ENCODE assay signal across 27 mouse cellular contexts in genomic region chrX:96235775-96236174, GRCm38 (mm10). TPM values are rescaled to one million over a fixed set of nuclear protein-coding genes. Genes with fewer than 3 reads are reported as not detected.
DNase-seq lines count a peak whose midpoint lies in the region; ATAC-seq lines count a peak whose summit lies in the region.
"Had no signal": no experiment of that assay in that cellular context is flagged by ENCODE, and none has a peak within 500 bp of the region (broad histone marks: within the 10 kb centered on the region; RNA-seq: fewer than 3 reads in every experiment).

No protein-coding gene starts in this region.

- H3K4me3 ChIP-seq in midbrain, embryonic 11.5 days (ENCODE audit: low read depth, low read length): no peak overlapping the region

- no peak overlapping the region for H3K9ac ChIP-seq in midbrain, embryonic 11.5 days (ENCODE audit: low read length)

- H3K36me3 ChIP-seq in midbrain, embryonic 11.5 days (ENCODE audit: control insufficient read depth, insufficient read depth, low read length): no peaks in the 10 kb centered on the region
- H3K36me3 ChIP-seq: G1E had no signal

- H3K4me2 ChIP-seq in midbrain, embryonic 11.5 days: no peak overlapping the region

- peak; percentile 69 for DNase-seq in 416B (ENCODE audit: low read depth)
- DNase-seq in heart, adult 18-20 months: no peak
- DNase-seq in right cerebral cortex, postnatal 10 days (ENCODE audit: low spot score in 2 of 2): no peak
- DNase-seq in midbrain, embryonic 11.5 days (ENCODE audit: low spot score, missing footprints): no peak
- no peak for DNase-seq in left cerebral cortex, postnatal 10 days (ENCODE audit: extremely low spot score in 1 of 2, low spot score in 2 of 2)
- DNase-seq: adrenal gland, adult 2 months; adrenal gland, adult 8-10 months; adrenal gland, postnatal 10 days; adrenal gland, postnatal 14 days; adrenal gland, postnatal 25 days; adrenal gland, postnatal 36 days; B cell, adult 2 months; cerebellum, adult 11 months; cerebellum, adult 11-12 months; cerebellum, adult 18-20 months had no signal

- H3K9me3 ChIP-seq in midbrain, embryonic 11.5 days (ENCODE audit: control insufficient read depth, low read length): no peaks in the 10 kb centered on the region
- H3K9me3 ChIP-seq: G1E had no signal

- WGBS in midbrain, embryonic 11.5 days: 90% methylated on average over 1 of the region's 1 CpGs

- peak; percentile 59 for ATAC-seq in granulocyte monocyte progenitor cell, adult 5-6 weeks (replicated peaks; ENCODE audit: poor library complexity, severe bottlenecking)
- peak; percentile 51 for ATAC-seq in megakaryocyte, adult 5-6 weeks (ENCODE audit: poor library complexity, severe bottlenecking)
- ATAC-seq in megakaryocyte progenitor cell, adult 5-6 weeks (replicated peaks; ENCODE audit: poor library complexity): peak; percentile 40
- no peak for ATAC-seq in midbrain, embryonic 11.5 days (ENCODE audit: low FRiP score)
- ATAC-seq: activated CD4-positive, CD25-positive, alpha-beta regulatory T cell, adult 4 months; CD4-positive, CD25-positive, alpha-beta regulatory T cell, adult 4 months; Patski had no signal

- intact Hi-C loops in left cerebral cortex, postnatal 10 days (cut with DNase I): no loop called here

- no peaks in the 10 kb centered on the region for H3K4me1 ChIP-seq in midbrain, embryonic 11.5 days (ENCODE audit: control insufficient read depth, insufficient read depth, low read length)

- H3K27ac ChIP-seq in midbrain, embryonic 11.5 days (ENCODE audit: low read depth, low read length): no peak overlapping the region

- no peaks in the 10 kb centered on the region for H3K27me3 ChIP-seq in midbrain, embryonic 11.5 days (ENCODE audit: control insufficient read depth, insufficient read depth, low read length)
- H3K27me3 ChIP-seq: CH12.LX had no signal

RNA-seq across cellular contexts. Expression of gene Vsig4, which starts 57.5 kb away (rescaled TPM):
- not detected in 2 replicates for total RNA-seq in granulocyte monocyte progenitor cell, adult 5-6 weeks (2014; fragmentation: Nextera tagmentation)
- total RNA-seq in granulocyte monocyte progenitor cell, adult 5-6 weeks (2017): not detected in 2 replicates
- total RNA-seq in megakaryocyte, adult 5-6 weeks (2015): 0.25 TPM in 1 of 2 replicates, not detected in the other
- not detected in 2 replicates for total RNA-seq in megakaryocyte, adult 5-6 weeks (2017)
- total RNA-seq in megakaryocyte progenitor cell, adult 5-6 weeks (2015): 0.17 TPM in 1 of 2 replicates, not detected in the other
- not detected in 2 replicates for total RNA-seq in megakaryocyte progenitor cell, adult 5-6 weeks (2017)
- 1 to 10 TPM in 1 of 2 experiments, under 1 TPM in 1; 0.64 to 1.3 TPM for total RNA-seq in heart, adult 18-20 months (2021)
- not detected in 2 replicates for polyA plus RNA-seq in midbrain, embryonic 11.5 days (2014; fragmentation: Nextera tagmentation; extraction: Ambion mirVana)
- not detected for total RNA-seq in left cerebral cortex, postnatal 10 days (2021)
- total RNA-seq: adrenal gland, postnatal 25 days; adrenal gland, postnatal 36 days; CH12.LX; ES-E14; MEL had no signal
- polyA plus RNA-seq: activated CD4-positive, CD25-positive, alpha-beta regulatory T cell, adult 4 months; adrenal gland, adult 2 months; brain, embryonic 14.5 days; C2C12; CD4-positive, CD25-positive, alpha-beta regulatory T cell, adult 4 months; G1E; Patski had no signal
